Mouse (Mus musculus) embryonic fibroblast, embryonic 13.5 days (primary cell): ENCODE measurements around the gene Tbx6.

ENCODE experiments used
- CTCF ChIP-seq: IDR thresholded peaks from 2 replicates; pipeline ENCODE4 v1.5.1; 2011; ENCODE audit warnings: mild to moderate bottlenecking, control low read depth, low read length, moderate library complexity, borderline replicate concordance; ENCODE audit not compliant: insufficient read depth
- POLR2A ChIP-seq: IDR thresholded peaks from 2 replicates; pipeline ENCODE4 v1.6.1; 2011; ENCODE audit warnings: low read depth, mild to moderate bottlenecking, control low read depth, low read length, moderate library complexity

DNA sequence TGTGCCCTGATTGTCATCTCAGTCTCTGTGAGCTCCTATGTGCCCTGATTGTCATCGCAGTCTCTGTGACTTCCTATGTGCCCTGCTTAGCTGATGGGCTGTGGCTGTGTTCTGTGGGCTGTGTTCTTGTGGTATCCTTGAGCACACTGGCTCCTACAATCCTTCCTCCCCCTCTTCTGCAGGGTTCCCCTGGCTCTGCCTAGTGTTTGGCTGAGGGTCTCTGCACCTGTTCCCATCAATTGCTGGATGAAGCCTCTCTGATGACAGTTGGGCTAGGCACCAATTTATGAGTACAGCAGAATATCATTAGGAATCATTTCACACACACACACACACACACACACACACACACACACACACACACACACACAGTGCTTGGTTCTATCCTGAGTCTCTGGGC is 52.0 kb downstream of the Tbx6 start:
- no peak for TF ChIP-seq CTCF
- no peak for TF ChIP-seq POLR2A
